Mouse (Mus musculus) limb, embryonic 10.5 days (tissue): Measurements from ENCODE around the gene Ino80. TPM values are rescaled to one million over a fixed set of nuclear protein-coding genes. Genes with fewer than 3 reads are reported as not detected.
"Not testable (repeated sequence)": the region's sequence is repeated elsewhere in the genome, so short reads cannot be mapped to it uniquely, and the experiment has no call there.

Experiments used
- DNase-seq: peaks from one replicate; pipeline ENCODE4 v3.0.0-alpha.2; 2017; ENCODE audit warnings: low spot score
- H3K27ac ChIP-seq: fragments of 300-500 bp; sonication (generic); 2 replicates; pipeline ENCODE4 v1.5.1; 2016; ENCODE audit warnings: mild to moderate bottlenecking
- H3K27me3 ChIP-seq: fragments of 300-500 bp; sonication (generic); 2 replicates; pipeline ENCODE4 v1.6.1; 2016; ENCODE audit warnings: low read depth, mild to moderate bottlenecking; ENCODE audit not compliant: poor library complexity, severe bottlenecking
- H3K36me3 ChIP-seq: fragments of 300-500 bp; sonication (generic); 2 replicates; pipeline ENCODE4 v1.6.1; 2016; ENCODE audit warnings: mild to moderate bottlenecking, moderate library complexity
- H3K4me1 ChIP-seq: fragments of 300-500 bp; sonication (generic); 2 replicates; pipeline ENCODE4 v1.6.1; 2016
- H3K4me3 ChIP-seq: fragments of 300-500 bp; sonication (generic); 2 replicates; pipeline ENCODE4 v1.5.1; 2016; ENCODE audit warnings: mild to moderate bottlenecking, moderate library complexity
- H3K9me3 ChIP-seq: fragments of 300-500 bp; sonication (generic); replicated peaks from 2 replicates; pipeline ENCODE4 v1.6.1; 2016; ENCODE audit warnings: mild to moderate bottlenecking
- WGBS: fragments of 180-500 bp; shearing (Covaris S2); methylation state at CpG from one replicate; pipeline ENCODE4 v1.1.7; 2016; 5-methylcytosine and 5-hydroxymethylcytosine counted together
- polyA plus RNA-seq: library from polyadenylated mRNA; unstranded; fragments of >200 nt; fragmentation: Nextera tagmentation; extraction: Ambion mirVana; gene quantifications from 2 replicates; pipeline ENCODE4 v1.2.1, GENCODE M21; 2016

Ino80 gene
- 3.1 and 3.8 TPM in 2 replicates for polyA plus RNA-seq

- Histone ChIP-seq H3K4me1 (peaks cover 16% of the 10 kb centered on the region), H3K36me3 (peaks cover 15% of the 10 kb centered on the region), H3K27ac (peak within 1 kb of the TSS; percentile 100), H3K4me3 (peak within 1 kb of the TSS; percentile 81), H3K27me3 (no peaks in the 10 kb centered on the region), H3K9me3 (no peaks in the 10 kb centered on the region)
- WGBS = under 1% methylated on average over 72 of the region's 72 CpGs
- peak; percentile 97 for DNase-seq
Observed at GRCm38 (mm10) chr2:119477571-119478396, at the start of gene Ino80. Gene Ino80, minus strand, starts transcription at chr2:119477687.

GRCm38 (mm10) chr2:119525422-119525821 is 47.9 kb upstream of the Ino80 start:
- DNase-seq = no peak
- WGBS = 62% methylated on average over 4 of the region's 4 CpGs
- Histone ChIP-seq H3K27ac (no peak overlapping the region), H3K27me3 (no peaks in the 10 kb centered on the region), H3K4me3 (no peak overlapping the region), H3K4me1 (no peaks in the 10 kb centered on the region), H3K36me3 (no peaks in the 10 kb centered on the region), H3K9me3 (no peaks in the 10 kb centered on the region)

GRCm38 (mm10) chr2:119523836-119524235 is 46.3 kb upstream of the Ino80 start:
- no peak overlapping the region for H3K4me3 ChIP-seq
- no peaks in the 10 kb centered on the region for H3K9me3 ChIP-seq
- WGBS = 84% methylated on average over 4 of the region's 4 CpGs
- H3K36me3 ChIP-seq = no peaks in the 10 kb centered on the region
- H3K27me3 ChIP-seq = no peaks in the 10 kb centered on the region
- DNase-seq = no peak
- no peaks in the 10 kb centered on the region for H3K4me1 ChIP-seq
- no peak overlapping the region for H3K27ac ChIP-seq

GRCm38 (mm10) chr2:119520550-119520949 is 43.1 kb upstream of the Ino80 start:
- H3K36me3 ChIP-seq = no peaks in the 10 kb centered on the region
- no peak overlapping the region for H3K4me3 ChIP-seq
- no peak for DNase-seq
- no peak overlapping the region for H3K27ac ChIP-seq
- H3K4me1 ChIP-seq = no peaks in the 10 kb centered on the region
- 82% methylated on average over 7 of the region's 7 CpGs for WGBS
- no peaks in the 10 kb centered on the region for H3K9me3 ChIP-seq
- H3K27me3 ChIP-seq = no peaks in the 10 kb centered on the region

GRCm38 (mm10) chr2:119516811-119517210 is 39.3 kb upstream of the Ino80 start:
- H3K27me3 ChIP-seq = no peaks in the 10 kb centered on the region
- no peaks in the 10 kb centered on the region for H3K9me3 ChIP-seq
- H3K36me3 ChIP-seq = no peaks in the 10 kb centered on the region
- no peak for DNase-seq
- no peak overlapping the region for H3K4me3 ChIP-seq
- no peak overlapping the region for H3K27ac ChIP-seq
- WGBS = 48% methylated on average over 5 of the region's 5 CpGs
- H3K4me1 ChIP-seq = no peaks in the 10 kb centered on the region

- Histone ChIP-seq H3K27me3 (no peaks in the 10 kb centered on the region), H3K4me3 (no peak overlapping the region), H3K27ac (no peak overlapping the region), H3K4me1 (no peaks in the 10 kb centered on the region), H3K36me3 (no peaks in the 10 kb centered on the region), H3K9me3 (no peaks in the 10 kb centered on the region)
- no peak for DNase-seq
- 89% methylated on average over 3 of the region's 3 CpGs for WGBS
Observed at GRCm38 (mm10) chr2:119514026-119514522, 36.6 kb upstream of the Ino80 start.

- Histone ChIP-seq H3K4me1 (no peaks in the 10 kb centered on the region), H3K27ac (no peak overlapping the region), H3K9me3 (no peaks in the 10 kb centered on the region), H3K27me3 (no peaks in the 10 kb centered on the region), H3K4me3 (no peak overlapping the region), H3K36me3 (no peaks in the 10 kb centered on the region)
- DNase-seq = no peak
- 74% methylated on average over 3 of the region's 3 CpGs for whole genome bisulfite sequencing
Observed at GRCm38 (mm10) chr2:119512292-119512691, 34.8 kb upstream of the Ino80 start.

GRCm38 (mm10) chr2:119510856-119511255 is 33.4 kb upstream of the Ino80 start:
- DNase-seq = no peak
- H3K4me3 ChIP-seq = no peak overlapping the region
- no peak overlapping the region for H3K27ac ChIP-seq
- H3K4me1 ChIP-seq = no peaks in the 10 kb centered on the region
- H3K36me3 ChIP-seq = no peaks in the 10 kb centered on the region
- no peaks in the 10 kb centered on the region for H3K27me3 ChIP-seq
- WGBS = 88% methylated on average over 2 of the region's 2 CpGs
- no peaks in the 10 kb centered on the region for H3K9me3 ChIP-seq

GRCm38 (mm10) chr2:119508518-119508917 is 31.0 kb upstream of the Ino80 start:
- H3K4me1 ChIP-seq, H3K36me3 ChIP-seq, H3K9me3 ChIP-seq, H3K4me3 ChIP-seq, H3K27me3 ChIP-seq, H3K27ac ChIP-seq, DNase-seq: not testable (repeated sequence)
- 60% methylated on average over 7 of the region's 7 CpGs for WGBS

GRCm38 (mm10) chr2:119507108-119507507 is 29.6 kb upstream of the Ino80 start:
- no peaks in the 10 kb centered on the region for H3K36me3 ChIP-seq
- H3K4me3 ChIP-seq = no peak overlapping the region
- no peak for DNase-seq
- no peaks in the 10 kb centered on the region for H3K4me1 ChIP-seq
- H3K27ac ChIP-seq = no peak overlapping the region
- no peaks in the 10 kb centered on the region for H3K27me3 ChIP-seq
- no peaks in the 10 kb centered on the region for H3K9me3 ChIP-seq

- Histone ChIP-seq H3K4me3 (no peak overlapping the region), H3K36me3 (no peaks in the 10 kb centered on the region), H3K9me3 (no peaks in the 10 kb centered on the region), H3K27me3 (no peaks in the 10 kb centered on the region), H3K4me1 (no peaks in the 10 kb centered on the region), H3K27ac (no peak overlapping the region)
- WGBS = 92% methylated on average over 2 of the region's 2 CpGs
- no peak for DNase-seq
Observed at GRCm38 (mm10) chr2:119500965-119501652, 23.6 kb upstream of the Ino80 start.

GRCm38 (mm10) chr2:119498859-119499258 is 21.4 kb upstream of the Ino80 start:
- 93% methylated on average over 2 of the region's 2 CpGs for WGBS

GRCm38 (mm10) chr2:119496082-119496481 is 18.6 kb upstream of the Ino80 start:
- 92% methylated on average over 2 of the region's 2 CpGs for WGBS
- H3K36me3 ChIP-seq = no peaks in the 10 kb centered on the region
- no peak overlapping the region for H3K4me3 ChIP-seq
- H3K4me1 ChIP-seq = no peaks in the 10 kb centered on the region
- H3K9me3 ChIP-seq = no peaks in the 10 kb centered on the region
- no peaks in the 10 kb centered on the region for H3K27me3 ChIP-seq
- no peak for DNase-seq
- no peak overlapping the region for H3K27ac ChIP-seq

More at GRCm38 (mm10) chr2:119498859-119499258, 21.4 kb upstream of the Ino80 start:
- Histone ChIP-seq H3K4me3 (no peak overlapping the region), H3K27me3 (no peaks in the 10 kb centered on the region), H3K9me3 (no peaks in the 10 kb centered on the region), H3K27ac (no peak overlapping the region), H3K4me1 (no peaks in the 10 kb centered on the region), H3K36me3 (no peaks in the 10 kb centered on the region)
- DNase-seq = no peak
